Mouse (Mus musculus) CD4-positive helper T cell, adult 2 months (primary cell): ENCODE results near the gene Cmss1.

Source experiments
- DNase-seq: peaks from one replicate; pipeline ENCODE4 v3.0.0-alpha.2; 2012; ENCODE audit warnings: low read depth, missing footprints, low spot score

Gene Cmss1

DNA sequence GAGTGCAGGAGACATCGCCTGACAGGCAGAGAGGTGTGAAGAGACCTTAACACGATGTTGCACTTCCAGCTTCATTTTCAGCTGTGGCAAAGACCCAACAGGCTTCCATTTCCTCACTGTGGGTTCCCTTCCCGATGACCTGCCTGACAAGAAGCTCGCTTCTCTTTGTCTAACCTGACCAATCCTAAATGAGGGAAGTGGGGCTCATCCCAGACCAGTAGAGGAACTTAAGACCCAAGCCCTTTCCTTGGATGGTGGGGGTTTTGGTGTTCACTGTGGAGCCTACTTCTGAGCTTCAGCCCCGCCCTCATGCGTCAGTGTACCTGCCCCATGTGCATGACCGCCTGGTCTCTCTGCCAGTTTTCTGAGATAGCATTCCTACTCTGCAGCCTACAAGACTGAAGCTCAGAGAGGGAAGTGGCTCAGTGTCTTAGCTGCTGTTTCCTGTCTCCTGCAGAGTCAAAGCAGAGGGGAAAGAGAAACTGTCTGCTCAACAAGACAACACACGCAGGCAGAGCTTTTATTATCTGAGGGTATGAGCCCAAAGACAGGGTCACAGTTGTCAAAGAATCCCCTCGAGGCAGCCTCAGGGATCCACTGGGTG, 305.1 kb downstream of the Cmss1 start:
- peak; percentile 10 for DNase-seq

DNA sequence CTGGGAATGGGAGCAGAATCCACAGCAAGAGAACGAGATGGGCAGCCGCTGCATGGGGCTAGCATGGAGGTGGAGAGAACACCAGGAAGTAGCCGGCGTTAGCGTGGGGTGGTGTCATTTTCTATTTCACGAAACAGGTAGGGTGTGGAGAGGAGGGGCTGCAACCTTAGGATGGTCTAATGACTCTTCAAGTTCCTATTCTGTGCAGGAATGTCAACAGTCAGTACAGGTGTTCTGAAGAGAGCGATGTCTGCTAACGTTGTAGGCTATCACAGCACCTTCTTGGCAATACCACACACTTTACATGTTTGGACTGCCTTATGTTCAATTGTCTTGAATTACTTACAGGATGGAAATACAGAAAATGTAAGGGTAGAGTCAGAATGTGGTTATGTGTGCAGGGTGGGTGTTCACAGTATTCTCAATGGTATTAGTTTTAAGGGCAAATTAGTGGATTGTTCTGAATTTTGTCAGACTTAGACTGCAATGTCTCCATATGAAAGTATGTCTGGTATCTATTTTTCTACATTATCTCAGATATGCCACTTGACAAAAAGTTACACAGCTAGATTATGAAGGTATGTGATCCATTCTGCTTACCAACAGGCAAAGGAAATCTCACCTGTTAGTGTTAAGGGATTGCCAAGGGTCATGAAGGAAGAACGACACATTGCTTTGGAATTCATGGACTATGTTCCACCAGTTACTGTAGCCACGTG, 311.3 kb downstream of the Cmss1 start:
- no peak for DNase-seq

DNA sequence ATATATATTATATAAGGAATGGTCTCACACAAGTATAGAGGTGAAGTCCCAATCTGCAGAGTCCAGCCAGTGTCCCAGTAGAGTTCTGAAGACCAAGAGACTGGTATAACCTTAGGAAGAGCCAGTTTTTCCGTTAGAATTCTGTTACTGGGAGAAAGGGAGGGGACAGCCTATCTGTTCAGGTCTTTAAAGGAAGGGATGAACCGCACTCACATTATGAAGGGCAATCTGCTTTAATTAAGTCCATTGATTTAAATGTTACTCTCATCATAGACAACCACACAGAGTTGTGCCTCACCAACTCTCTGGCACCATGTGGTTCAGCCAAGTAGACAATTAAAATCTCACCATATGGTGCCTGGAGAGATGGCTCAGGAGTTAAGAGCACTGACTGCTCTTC, 313.9 kb downstream of the Cmss1 start, which contains the start of gene Tmem30c:
Gene Tmem30c (minus strand): TSS at position 101 of the 400 bp plus-strand sequence.
- DNase-seq, result no peak

DNA sequence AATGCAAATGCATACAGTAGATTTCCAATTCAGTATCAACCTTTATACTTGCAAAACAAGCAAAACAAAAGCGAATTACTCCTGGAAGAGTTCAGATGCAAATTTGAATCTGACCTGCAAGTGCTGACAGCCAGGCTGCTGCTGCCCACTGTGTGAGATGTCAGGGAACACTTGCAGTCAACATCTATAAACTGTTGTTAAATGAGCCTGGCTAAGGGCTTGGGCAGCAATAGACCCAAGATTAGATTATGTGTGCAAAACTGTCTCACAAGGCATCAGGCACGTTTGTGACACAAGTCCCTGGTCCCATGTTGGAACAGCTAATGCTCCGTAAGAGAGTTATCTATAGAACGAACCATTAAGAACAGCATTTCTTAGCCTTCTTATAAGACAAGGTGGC, 314.4 kb downstream of the Cmss1 start:
- DNase-seq, result no peak

DNA sequence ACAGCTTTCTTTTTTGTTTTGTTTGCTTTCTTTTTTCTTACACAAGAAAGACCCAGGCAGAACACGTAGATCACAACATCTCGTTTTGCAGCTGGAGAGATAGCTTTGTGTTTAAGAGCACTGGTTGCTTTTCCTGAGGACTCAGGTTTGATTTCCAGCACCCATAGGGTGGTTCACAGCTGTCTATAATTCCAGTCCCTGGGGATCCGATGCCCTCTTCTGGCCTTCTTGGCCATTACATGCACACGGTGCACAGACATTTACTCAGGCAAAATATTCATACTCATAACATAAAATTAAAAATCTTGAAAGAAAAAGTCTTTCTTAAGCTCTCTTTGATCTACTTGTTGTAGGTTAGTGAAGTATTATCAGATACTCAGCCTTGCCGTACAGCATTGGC, 315.0 kb downstream of the Cmss1 start:
- DNase-seq, result no peak

DNA sequence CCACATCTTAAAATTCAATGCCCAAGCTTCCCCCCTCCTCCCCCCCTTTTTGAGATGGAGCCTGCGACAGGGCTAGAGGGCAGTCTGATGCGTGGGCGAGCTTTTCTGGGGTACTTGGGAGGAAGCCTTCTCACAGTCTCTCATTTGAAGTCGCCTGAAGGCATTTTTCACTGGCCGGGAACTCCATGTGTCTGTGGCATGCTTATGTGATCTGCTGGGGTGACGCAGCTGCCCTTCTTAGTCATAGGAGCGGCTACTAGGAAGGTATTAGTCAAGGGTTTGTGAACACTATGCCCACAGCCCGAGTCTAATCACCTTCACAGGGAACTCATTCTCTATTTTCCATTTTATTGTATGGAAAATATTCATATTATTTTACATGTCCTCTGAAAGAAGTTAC, 325.2 kb downstream of the Cmss1 start:
- DNase-seq, result peak; percentile 20

DNA sequence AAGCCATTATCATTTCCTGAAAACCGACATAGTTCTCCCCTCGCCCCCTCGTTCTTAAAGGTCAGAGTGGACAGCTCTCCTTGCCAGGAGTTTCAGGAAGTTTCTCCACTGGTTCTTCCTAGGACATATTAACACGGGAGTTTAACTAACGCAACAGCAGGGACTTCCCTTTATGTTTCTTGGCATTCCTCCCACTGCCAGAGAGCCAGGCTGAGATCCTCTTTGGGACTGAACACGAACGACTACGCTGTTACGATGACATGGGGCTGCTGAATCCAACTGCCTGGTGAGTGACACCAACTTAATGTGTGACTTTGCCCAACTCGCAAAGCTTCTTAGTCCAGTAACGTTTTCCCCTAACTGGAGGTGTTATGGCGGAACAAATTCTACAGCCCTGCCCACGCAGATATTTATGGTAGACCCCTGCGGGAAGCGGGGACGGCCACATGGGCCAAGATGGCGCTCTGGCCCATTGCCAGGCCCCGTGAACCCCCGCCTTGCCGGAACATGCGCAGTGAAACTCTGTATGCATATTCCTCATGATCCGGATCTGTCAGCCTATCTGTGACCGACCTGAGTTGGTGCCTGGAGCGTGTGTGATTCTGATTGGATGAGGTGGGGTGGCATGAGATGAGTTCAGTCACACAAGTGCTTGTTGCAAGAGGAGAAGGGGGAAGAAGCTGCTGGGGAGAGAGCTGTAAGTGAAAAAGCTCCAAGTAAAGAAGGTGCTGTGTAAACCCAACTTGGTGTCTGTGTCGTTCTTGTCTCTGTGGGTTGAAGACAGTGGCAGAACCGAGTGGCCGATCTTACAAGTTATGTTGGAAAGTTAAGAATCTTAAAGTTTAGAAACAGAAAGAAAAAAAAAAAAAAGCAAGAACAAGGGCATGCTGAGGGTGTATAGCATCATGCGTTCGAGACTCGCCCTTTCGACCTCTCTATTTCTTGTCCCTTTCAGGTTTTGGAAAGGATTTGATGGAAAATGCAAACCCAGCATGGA, 326.1 kb downstream of the Cmss1 start:
- DNase-seq, result no peak

DNA sequence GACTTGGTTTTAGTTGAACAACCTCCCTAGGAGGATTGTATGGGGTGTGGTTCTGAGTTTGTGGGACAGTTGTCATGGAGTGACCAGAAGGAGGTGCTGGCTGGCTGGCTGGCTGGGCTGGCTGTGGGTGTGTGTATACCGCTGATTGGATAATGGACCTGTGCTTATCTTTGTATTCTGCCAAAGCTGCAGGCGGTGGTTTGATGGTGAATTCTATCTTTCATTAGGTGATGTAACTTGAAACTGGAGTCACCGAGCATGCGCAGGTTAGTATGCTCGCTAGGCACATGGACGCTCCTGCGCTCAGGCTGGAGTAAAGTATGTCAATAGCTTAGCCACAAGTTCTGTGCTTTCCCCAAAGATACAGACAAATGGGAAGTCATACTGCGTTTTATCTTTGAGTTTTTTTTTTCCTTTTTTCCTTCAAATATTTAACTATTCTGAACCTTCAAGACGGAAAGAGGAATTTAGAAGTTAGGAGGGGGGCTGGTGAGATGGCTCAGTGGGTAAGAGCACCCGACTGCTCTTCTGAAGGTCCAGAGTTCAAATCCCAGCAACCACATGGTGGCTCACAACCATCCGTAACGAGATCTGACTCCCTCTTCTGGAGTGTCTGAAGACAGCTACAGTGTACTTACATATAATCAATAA, 327.6 kb downstream of the Cmss1 start:
- no peak for DNase-seq

DNA sequence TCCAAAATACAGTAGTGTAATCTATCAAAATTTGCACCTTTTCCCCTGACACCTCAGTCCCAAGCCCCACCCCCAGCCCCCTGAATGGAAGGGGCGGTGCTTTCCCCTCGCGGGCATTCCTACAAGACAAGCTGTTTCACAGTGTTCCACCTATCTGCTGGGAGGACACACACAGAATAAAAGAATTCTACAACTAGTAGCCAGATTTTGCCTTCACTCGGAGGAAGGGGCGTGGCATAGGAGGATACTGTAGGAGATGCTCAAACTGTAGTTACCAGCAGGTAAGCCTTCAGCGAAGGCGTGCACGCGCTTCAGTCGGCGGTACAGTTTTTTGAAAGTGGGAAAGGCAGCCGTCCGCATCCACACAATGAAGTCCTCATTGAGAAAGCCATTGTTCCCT, 336.9 kb downstream of the Cmss1 start:
- DNase-seq, result no peak

DNA sequence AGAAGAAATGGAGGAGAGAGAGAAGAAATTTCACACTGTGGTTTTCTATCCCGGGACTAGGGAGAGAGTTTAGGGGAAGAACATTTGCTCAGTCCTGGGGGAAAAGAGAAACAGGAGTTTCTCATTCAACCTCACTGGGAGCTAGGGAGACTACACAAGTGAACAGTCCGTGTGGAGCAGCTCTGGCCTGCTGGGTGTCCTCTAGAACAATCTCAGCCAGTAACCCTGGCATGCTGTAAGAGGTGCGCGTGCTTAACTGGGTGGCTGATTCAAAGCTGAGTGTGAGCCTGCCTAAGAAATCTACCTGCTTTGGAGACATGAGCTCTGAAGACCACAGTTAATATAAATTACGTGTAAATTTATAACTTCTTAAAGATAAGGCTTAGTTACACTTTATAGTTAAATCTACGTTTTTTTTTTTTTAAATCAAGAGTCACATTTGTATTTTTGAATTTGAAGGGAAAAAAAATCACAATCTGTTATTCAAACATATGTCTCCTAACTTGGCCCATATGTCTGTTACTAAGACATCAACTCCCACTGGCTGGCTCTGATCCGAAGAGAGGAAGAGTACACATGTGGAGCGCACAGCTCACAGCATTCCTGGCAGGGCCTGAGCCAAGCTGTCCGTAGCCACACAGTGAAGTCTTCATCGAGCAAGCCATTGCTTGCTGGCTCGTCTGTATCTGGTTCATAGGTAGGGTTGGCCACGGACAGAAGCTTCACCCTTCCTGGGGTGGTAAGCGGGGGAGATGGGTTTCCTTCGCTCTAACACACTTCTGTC, 338.4 kb downstream of the Cmss1 start:
- DNase-seq, result no peak

DNA sequence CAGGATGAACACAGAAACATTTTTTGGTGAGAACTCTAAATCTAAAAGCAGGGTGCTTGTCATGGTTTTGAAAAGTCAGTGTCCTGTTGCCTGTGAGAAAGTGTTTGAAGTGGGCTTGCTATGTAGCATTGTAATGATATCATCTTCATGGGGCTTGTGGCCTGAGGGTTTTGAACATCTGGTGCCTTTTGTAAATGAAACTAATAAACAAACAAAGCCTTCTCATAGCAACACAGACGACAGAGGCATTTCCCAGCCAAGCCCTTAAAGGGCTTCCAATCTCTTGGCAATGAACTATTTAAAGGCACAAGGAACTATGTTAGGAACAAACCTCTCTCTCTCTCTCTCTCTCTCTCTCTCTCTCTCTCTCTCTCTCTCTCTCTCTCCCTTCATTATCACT, 339.6 kb downstream of the Cmss1 start:
- no peak for DNase-seq

DNA sequence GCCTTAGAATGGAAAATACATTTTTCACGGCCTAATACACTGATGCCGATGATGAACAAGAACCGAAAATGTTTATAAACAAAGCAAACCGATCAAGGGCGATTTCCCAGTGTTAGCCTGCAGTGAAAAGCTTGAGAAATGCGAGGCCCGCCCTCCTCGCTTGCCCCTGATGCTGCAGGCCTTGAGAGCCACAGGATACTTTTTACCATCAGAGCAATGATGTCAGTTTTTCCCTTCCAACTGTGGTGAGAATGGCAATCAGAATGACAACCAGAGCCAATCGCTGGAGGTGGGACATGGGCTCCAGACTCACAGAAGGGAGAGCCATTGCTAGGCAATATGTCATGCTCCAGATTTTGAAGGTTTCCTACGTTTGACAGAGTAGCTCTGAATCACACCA, 346.5 kb downstream of the Cmss1 start:
- DNase-seq, result no peak

DNA sequence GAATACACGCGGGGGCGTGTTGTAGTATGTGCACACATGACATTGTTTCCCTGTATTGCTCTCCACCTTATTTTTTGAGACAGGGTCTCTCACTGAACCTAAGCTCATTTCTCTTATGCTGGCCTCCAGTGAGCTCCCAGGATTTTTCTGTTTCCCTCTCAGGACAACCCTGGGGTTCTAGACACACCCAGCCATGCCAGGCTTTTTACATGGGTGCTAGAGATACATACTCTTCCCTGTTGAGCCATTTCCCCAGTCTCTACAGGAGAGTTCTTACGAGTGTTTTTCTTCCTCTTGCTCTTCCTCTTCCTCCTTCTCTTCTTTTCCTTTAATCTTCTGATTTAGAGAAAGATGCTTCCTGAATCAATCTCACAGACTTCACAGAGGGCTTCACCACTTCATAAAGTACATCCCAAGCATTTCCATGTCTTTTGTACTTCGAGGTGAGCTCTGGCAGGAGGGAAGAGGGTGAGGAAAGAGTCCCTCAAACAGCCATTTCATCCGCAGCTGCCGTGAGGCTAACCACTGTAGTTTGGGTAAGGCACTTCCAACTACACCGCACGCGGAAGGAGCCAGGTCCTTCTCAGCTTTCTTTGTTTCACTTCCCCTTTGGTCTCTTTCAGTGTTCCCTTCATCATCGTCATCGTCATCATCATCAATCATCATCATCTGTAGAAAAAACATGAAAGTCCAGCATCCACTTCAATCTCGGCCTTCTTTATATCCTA, 347.1 kb downstream of the Cmss1 start:
- no peak for DNase-seq
